Mouse (Mus musculus): ENCODE data around the gene Phlpp1. TPM values are rescaled to one million over a fixed set of nuclear protein-coding genes. Genes with fewer than 3 reads are reported as not detected.

The Phlpp1 gene
- polyA plus RNA-seq, 1 experiment from 2014 or later = 3.5 TPM

- 90% methylated on average over 6 of the region's 6 CpGs for WGBS
- no peak for ATAC-seq (ENCODE audit: insufficient read depth, low FRiP score, low read depth)
- H3K4me3 ChIP-seq (replicated peaks) = no peak overlapping the region
- no peaks in the 10 kb centered on the region for H3K9me3 ChIP-seq
- H3K9ac ChIP-seq = no peak overlapping the region
- no peaks in the 10 kb centered on the region for H3K36me3 ChIP-seq
- H3K27ac ChIP-seq = no peak overlapping the region
- H3K4me1 ChIP-seq = no peaks in the 10 kb centered on the region
- no peak overlapping the region for H3K4me2 ChIP-seq
- no peaks in the 10 kb centered on the region for H3K27me3 ChIP-seq (replicated peaks)
These were observed 102.2 kb downstream of the Phlpp1 start for GRCm38 (mm10) chr1:106273801-106274200.

- no peak for ATAC-seq (ENCODE audit: insufficient read depth, low FRiP score, low read depth)
- H3K4me2 ChIP-seq = no peak overlapping the region
These were observed 103.0 kb downstream of the Phlpp1 start for GRCm38 (mm10) chr1:106274561-106275001.

DNA sequence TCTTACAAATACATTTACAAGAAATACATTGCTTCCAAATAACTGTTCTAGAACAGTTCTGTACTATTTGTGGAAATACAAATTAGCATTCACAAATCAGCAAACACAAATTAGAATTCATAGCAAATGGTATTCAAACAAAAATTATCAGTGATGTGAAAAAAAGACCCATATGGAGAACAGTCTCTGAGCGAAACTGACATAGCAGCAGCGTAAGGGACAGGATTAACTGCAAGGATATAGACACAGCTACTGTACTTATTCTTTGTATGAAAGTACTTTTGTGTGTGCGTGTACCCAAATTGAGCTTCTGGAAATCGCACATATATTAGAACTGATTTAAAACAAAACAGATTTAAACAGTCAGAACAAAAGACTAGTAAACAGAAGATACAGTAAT is 103.6 kb downstream of the Phlpp1 start:
- Histone ChIP-seq H3K9ac (no peak overlapping the region), H3K27me3 (replicated peaks) (no peaks in the 10 kb centered on the region), H3K4me3 (replicated peaks) (no peak overlapping the region), H3K27ac (no peak overlapping the region), H3K9me3 (no peaks in the 10 kb centered on the region), H3K4me2 (no peak overlapping the region), H3K4me1 (0 out of 2 replicates have a peak, but pooled peaks cover 3% of the 10 kb centered on the region), H3K36me3 (no peaks in the 10 kb centered on the region)
- 82% methylated on average over 4 of the region's 4 CpGs for WGBS
- no peak for ATAC-seq (ENCODE audit: insufficient read depth, low FRiP score, low read depth)

More at GRCm38 (mm10) chr1:106274561-106275001, 103.0 kb downstream of the Phlpp1 start:
- H3K9me3 ChIP-seq = no peaks in the 10 kb centered on the region
- H3K36me3 ChIP-seq = no peaks in the 10 kb centered on the region
- no peak overlapping the region for H3K9ac ChIP-seq
- H3K4me3 ChIP-seq (replicated peaks) = no peak overlapping the region
- WGBS = 70% methylated on average over 10 of the region's 10 CpGs
- no peak overlapping the region for H3K27ac ChIP-seq
- no peaks in the 10 kb centered on the region for H3K27me3 ChIP-seq (replicated peaks)
- 0 out of 2 replicates have a peak, but pooled peaks cover under 1% of the 10 kb centered on the region for H3K4me1 ChIP-seq

- H3K9me3 ChIP-seq = no peaks in the 10 kb centered on the region
- H3K36me3 ChIP-seq = no peaks in the 10 kb centered on the region
- 0 out of 2 replicates have a peak, but pooled peaks cover 8% of the 10 kb centered on the region for H3K4me1 ChIP-seq
- 75% methylated on average over 7 of the region's 7 CpGs for WGBS
- H3K9ac ChIP-seq = no peak overlapping the region
- H3K4me2 ChIP-seq = no peak overlapping the region
- H3K27ac ChIP-seq = no peak overlapping the region
- no peaks in the 10 kb centered on the region for H3K27me3 ChIP-seq (replicated peaks)
- ATAC-seq (ENCODE audit: insufficient read depth, low FRiP score, low read depth) = no peak
- no peak overlapping the region for H3K4me3 ChIP-seq (replicated peaks)
These were observed 104.2 kb downstream of the Phlpp1 start for GRCm38 (mm10) chr1:106275731-106276130.

GRCm38 (mm10) chr1:106276824-106277223 is 105.3 kb downstream of the Phlpp1 start:
- Histone ChIP-seq H3K27me3 (replicated peaks) (no peaks in the 10 kb centered on the region), H3K4me2 (no peak overlapping the region), H3K36me3 (no peaks in the 10 kb centered on the region), H3K4me1 (0 out of 2 replicates have a peak, but pooled peaks cover 8% of the 10 kb centered on the region), H3K9ac (no peak overlapping the region), H3K4me3 (replicated peaks) (no peak overlapping the region), H3K27ac (no peak overlapping the region), H3K9me3 (no peaks in the 10 kb centered on the region)
- WGBS = 84% methylated on average over 1 of the region's 1 CpGs
- no peak for ATAC-seq (ENCODE audit: insufficient read depth, low FRiP score, low read depth)

- no peaks in the 10 kb centered on the region for H3K27me3 ChIP-seq (replicated peaks)
- H3K27ac ChIP-seq = no peak overlapping the region
- H3K9ac ChIP-seq = no peak overlapping the region
- 43% methylated on average over 4 of the region's 4 CpGs for WGBS
- no peaks in the 10 kb centered on the region for H3K9me3 ChIP-seq
- no peaks in the 10 kb centered on the region for H3K36me3 ChIP-seq
- H3K4me1 ChIP-seq = 0 out of 2 replicates have a peak, but pooled peaks cover 8% of the 10 kb centered on the region
- no peak for ATAC-seq (ENCODE audit: insufficient read depth, low FRiP score, low read depth)
- no peak overlapping the region for H3K4me2 ChIP-seq
- H3K4me3 ChIP-seq (replicated peaks) = no peak overlapping the region
These were observed 105.7 kb downstream of the Phlpp1 start for GRCm38 (mm10) chr1:106277286-106277685.

GRCm38 (mm10) chr1:106278552-106279060 is 107.1 kb downstream of the Phlpp1 start:
- Histone ChIP-seq H3K27me3 (replicated peaks) (no peaks in the 10 kb centered on the region), H3K9ac (no peak overlapping the region), H3K27ac (no peak overlapping the region), H3K9me3 (no peaks in the 10 kb centered on the region), H3K4me3 (replicated peaks) (no peak overlapping the region), H3K36me3 (no peaks in the 10 kb centered on the region), H3K4me2 (no peak overlapping the region), H3K4me1 (0 out of 2 replicates have a peak, but pooled peaks cover 8% of the 10 kb centered on the region)
- WGBS = 78% methylated on average over 5 of the region's 5 CpGs
- peak; percentile 81 for ATAC-seq (ENCODE audit: insufficient read depth, low FRiP score, low read depth)

DNA sequence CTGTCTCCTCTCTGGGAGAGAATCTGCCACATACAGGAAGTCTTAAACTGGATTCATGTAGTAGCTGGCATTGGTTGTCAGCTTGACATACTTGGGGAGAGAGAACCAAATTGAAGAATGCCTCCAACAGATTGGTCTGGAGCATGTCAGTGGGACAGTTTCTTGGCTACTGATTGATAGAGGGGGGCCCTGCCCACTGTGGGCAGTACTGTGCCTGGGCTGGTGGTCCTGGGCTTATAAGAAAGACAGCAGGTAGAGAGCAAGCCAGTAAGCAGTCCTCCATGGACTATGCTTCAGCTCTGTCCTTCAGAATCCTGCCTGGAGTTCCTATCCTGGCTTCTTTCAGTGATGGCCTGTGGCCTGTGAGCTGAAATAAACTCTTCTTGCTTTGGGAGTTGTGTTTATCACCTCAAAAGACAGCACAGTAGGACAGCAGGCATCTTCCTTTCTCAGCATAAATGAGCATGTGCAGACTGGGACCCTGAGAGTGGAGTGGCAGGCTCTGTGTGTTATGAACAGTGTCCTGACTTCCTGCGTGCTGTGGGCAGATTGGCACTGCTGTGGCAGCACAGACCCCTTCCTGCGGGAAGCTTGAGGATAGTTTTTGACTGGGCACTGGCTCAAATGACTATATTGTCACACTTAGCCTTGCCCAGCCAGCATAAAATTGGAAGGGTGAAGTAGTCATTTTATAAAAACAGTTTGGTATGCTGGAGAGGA is 108.0 kb downstream of the Phlpp1 start:
- Histone ChIP-seq H3K27me3 (replicated peaks) (no peaks in the 10 kb centered on the region), H3K4me2 (no peak overlapping the region), H3K36me3 (no peaks in the 10 kb centered on the region), H3K4me3 (replicated peaks) (no peak overlapping the region), H3K27ac (no peak overlapping the region), H3K4me1 (0 out of 2 replicates have a peak, but pooled peaks cover 8% of the 10 kb centered on the region), H3K9me3 (no peaks in the 10 kb centered on the region), H3K9ac (no peak overlapping the region)
- ATAC-seq (ENCODE audit: insufficient read depth, low FRiP score, low read depth) = no peak; the same call in 1 of the 2 replicates
- WGBS = 87% methylated on average over 2 of the region's 2 CpGs

GRCm38 (mm10) chr1:106280171-106280913 is 108.8 kb downstream of the Phlpp1 start:
- no peak overlapping the region for H3K27ac ChIP-seq
- H3K4me1 ChIP-seq = 0 out of 2 replicates have a peak, but pooled peaks cover 8% of the 10 kb centered on the region
- H3K27me3 ChIP-seq (replicated peaks) = no peaks in the 10 kb centered on the region
- H3K4me2 ChIP-seq = no peak overlapping the region
- no peak overlapping the region for H3K4me3 ChIP-seq (replicated peaks)
- no peak overlapping the region for H3K9ac ChIP-seq
- H3K9me3 ChIP-seq = no peaks in the 10 kb centered on the region
- 73% methylated on average over 8 of the region's 8 CpGs for WGBS
- ATAC-seq (ENCODE audit: insufficient read depth, low FRiP score, low read depth) = no peak
- no peaks in the 10 kb centered on the region for H3K36me3 ChIP-seq

- no peak overlapping the region for H3K27ac ChIP-seq
- no peaks in the 10 kb centered on the region for H3K27me3 ChIP-seq (replicated peaks)
- H3K9ac ChIP-seq = no peak overlapping the region
- H3K4me1 ChIP-seq = no peaks in the 10 kb centered on the region
- 86% methylated on average over 7 of the region's 7 CpGs for WGBS
- no peaks in the 10 kb centered on the region for H3K9me3 ChIP-seq
- no peak overlapping the region for H3K4me3 ChIP-seq (replicated peaks)
- no peak overlapping the region for H3K4me2 ChIP-seq
- H3K36me3 ChIP-seq = no peaks in the 10 kb centered on the region
- ATAC-seq (ENCODE audit: insufficient read depth, low FRiP score, low read depth) = no peak
These were observed 115.3 kb downstream of the Phlpp1 start for GRCm38 (mm10) chr1:106286815-106287214.

GRCm38 (mm10) chr1:106289065-106289464 is 117.5 kb downstream of the Phlpp1 start:
- Histone ChIP-seq H3K27me3 (replicated peaks) (no peaks in the 10 kb centered on the region), H3K4me2 (no peak overlapping the region), H3K9ac (no peak overlapping the region), H3K27ac (no peak overlapping the region), H3K36me3 (no peaks in the 10 kb centered on the region), H3K4me1 (no peaks in the 10 kb centered on the region), H3K9me3 (no peaks in the 10 kb centered on the region), H3K4me3 (replicated peaks) (no peak overlapping the region)
- WGBS = 68% methylated on average over 5 of the region's 5 CpGs
- no peak for ATAC-seq (ENCODE audit: insufficient read depth, low FRiP score, low read depth)

DNA sequence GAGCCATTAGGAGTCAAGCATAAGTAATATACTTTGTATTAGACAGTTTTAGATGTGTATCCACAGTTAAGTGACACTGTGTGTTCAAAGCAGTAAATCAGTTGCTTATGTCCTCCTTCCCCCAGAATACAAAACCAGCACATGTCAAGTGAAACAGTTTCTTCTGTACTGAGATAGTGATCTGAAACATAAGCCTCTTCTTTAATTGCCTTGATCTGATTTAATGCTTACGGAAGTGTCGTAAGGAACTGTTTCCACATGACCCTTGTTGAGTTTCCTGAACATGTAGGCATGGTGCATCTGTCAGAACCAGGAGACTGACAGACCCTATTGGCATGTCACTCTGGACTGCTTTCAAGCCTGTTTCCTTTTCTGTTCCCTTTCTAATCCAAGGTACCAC is 118.0 kb downstream of the Phlpp1 start:
- Histone ChIP-seq H3K36me3 (no peaks in the 10 kb centered on the region), H3K4me1 (no peaks in the 10 kb centered on the region), H3K27me3 (replicated peaks) (no peaks in the 10 kb centered on the region), H3K27ac (no peak overlapping the region), H3K9me3 (no peaks in the 10 kb centered on the region), H3K9ac (no peak overlapping the region), H3K4me2 (no peak overlapping the region), H3K4me3 (replicated peaks) (no peak overlapping the region)
- WGBS = 77% methylated on average over 2 of the region's 2 CpGs
- ATAC-seq (ENCODE audit: insufficient read depth, low FRiP score, low read depth) = no peak
